Mouse (Mus musculus): ENCODE measurements at regions not wholly inside any gene's neighbourhood (a gene's known extent, or its start where the extent isn't known, plus 50 kb on each side); places are given as distances from the start of the nearest gene placed in this dataset.

DNA sequence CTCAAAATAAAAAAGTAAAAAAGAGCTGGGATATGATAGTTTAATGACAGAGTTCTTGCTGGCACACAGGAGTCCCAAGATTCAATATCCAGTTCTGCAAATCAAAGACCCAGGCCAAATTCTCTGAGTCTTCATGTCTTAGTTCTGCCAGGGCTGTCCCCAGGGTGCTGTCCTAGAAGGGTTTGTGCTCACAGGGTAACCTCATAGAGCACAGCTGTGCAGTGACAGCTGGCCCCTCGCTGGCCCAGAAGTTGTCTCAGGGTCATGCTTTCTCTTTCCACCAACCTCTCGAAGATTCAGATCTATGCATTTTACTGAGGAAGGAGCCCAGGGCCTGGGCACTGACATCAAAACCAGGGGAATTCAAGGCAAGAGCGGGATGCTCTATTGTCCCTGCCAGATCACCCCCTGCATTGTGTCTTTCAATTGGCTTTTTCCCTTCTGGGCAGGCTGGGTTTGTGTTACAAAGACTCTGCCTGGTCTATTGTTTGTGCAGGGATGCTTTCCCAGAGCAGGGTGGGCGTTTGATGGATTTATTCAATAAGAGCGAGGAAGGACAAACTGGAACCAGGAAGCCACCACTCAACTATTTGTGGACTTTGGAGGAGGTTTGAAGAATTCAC lies 121.9 kb upstream of the Serp2 start:
- DNase-seq (ENCODE audit: low spot score in 2 of 2) = no peak

DNA sequence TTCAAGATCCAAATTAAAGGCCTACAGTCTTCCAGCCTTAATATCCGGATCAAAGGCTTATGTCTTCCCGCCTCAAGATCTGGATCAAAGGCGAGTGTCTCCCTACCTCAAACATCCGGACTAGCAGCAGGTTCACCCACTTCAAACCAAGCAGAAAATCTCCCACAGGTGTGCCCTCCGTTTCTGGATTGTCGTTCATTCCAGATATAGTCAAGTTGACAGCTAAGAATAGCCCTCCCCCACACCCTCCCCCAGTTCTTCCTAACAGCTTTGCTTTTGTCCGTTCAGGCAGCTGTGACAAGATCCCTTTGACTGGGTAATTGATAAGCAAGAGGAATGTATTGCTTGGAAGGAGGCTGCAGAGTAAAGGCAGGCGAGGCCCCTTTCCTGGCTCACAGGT lies 118.3 kb upstream of the Serp2 start:
- no peak for DNase-seq (ENCODE audit: low spot score in 2 of 2)

DNA sequence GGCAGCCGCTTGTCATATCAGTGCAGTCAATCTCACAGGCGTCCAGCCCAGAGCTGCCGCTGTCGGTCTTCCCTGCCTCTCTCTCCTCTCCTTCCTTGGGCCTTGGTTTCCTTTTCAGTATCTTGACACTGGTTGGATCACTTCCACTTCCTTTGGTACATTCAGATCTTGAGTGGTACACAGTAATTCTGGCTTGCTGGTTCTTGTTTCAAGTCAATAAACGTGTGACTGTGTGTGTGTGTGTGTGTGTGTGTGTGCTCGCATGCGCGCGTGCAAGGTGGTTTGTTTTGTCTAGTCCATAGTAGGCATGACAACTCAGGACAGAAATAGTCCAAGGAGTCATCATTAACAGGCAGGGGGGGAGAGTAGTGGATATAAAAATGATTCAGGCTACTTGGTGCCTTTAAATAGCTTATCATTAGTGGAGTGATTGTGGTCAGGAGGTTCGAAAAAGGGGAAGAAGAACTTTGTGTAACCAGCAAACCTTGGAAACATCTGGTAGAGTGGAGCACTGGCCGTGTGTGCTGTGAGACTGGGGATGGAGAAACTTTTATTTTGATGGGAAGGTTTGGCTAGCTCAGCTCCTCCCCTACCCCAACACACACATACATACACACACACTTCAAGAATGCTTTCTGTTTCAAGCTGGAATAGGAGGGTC lies 117.1 kb upstream of the Serp2 start:
- DNase-seq (ENCODE audit: low spot score in 2 of 2) = no peak

DNA sequence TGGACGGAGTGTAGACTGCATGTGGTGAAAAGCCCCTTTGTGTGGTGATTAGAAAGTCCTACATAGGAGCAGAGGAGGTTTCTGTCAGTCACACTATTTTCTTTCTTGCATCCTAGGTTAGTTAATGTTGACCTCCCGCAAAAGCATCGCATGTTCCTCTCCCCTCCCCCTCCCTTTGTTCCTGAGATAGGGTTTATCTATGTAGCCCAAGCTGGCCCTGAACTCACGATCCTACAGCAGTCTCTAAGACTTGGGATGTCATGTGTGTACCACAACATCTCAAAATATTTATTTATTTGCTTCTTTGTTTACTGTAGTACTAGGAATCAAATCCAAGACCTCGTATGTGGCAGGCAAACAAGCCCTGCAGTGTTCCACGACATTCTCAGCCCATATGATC lies 116.2 kb upstream of the Serp2 start:
- no peak for DNase-seq (ENCODE audit: low spot score in 2 of 2)

DNA sequence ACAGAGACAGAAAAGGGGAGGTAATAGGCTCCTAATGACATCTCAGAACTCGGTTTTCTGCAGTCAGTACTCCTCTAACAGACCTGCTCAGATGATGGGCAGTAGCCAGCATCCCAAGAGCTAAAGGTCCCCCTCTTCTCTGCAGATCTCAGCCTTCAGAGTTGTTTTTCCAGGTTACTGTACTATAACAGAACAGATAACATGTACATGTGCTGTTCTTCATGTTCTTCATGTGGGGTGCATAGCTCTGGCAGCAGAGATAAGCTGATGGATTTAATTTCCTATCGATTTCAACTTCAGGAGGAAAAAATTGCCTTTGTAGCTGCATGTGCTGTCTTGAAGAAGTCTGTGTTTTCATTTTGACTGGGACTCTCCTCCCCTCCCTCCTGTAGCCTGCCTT lies 115.8 kb upstream of the Serp2 start:
- DNase-seq (ENCODE audit: low spot score in 2 of 2) = no peak

DNA sequence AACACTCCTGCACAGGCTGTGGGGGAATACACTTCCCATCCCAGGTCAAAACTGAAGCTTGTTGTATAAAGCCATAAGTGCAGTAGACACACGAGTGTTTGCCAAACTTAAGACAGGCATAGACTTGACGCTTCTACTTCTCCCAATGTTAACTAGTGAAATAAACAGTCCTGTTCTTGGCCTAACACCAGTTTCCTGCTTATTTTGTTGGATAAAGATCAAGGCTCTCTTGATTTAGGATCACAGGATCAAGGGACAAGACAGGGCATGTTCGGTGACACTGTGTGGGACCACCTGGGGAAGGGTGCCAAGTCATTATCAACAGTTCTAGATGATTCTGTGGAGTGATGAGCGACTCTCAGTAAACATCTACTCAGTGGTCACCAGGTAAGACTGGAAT lies 114.3 kb upstream of the Serp2 start:
- no peak for DNase-seq (ENCODE audit: low spot score in 2 of 2)

DNA sequence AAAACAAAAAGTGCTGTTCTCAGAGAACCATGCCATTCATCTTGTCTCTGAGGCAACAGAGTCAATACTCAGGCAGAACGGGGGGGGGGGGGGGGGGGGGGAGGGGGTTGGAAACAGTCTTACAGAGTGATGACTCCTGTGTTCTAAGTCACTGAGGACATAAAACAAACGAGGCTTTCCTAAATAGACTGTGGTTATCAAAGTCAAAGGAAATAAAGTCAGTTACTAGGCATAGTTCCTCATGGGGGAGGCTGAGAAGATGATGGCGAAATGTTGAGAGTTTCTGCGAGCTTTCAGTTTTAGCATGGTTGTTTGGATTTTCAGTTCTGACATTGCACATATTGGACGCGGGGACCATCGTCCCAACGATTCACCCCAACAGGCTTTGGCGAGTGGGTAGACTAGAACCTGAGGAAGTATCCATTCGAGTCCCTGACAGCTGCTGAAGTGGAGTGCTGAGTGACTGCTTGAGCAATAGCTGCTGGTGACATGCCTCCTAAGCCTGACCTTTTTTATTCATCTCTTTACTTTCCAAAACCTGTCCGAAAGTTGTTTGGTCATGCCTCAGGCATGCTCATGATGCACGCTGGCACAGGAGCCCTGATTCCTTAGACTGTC lies 109.2 kb upstream of the Serp2 start:
- no peak for DNase-seq (ENCODE audit: low spot score in 2 of 2)

DNA sequence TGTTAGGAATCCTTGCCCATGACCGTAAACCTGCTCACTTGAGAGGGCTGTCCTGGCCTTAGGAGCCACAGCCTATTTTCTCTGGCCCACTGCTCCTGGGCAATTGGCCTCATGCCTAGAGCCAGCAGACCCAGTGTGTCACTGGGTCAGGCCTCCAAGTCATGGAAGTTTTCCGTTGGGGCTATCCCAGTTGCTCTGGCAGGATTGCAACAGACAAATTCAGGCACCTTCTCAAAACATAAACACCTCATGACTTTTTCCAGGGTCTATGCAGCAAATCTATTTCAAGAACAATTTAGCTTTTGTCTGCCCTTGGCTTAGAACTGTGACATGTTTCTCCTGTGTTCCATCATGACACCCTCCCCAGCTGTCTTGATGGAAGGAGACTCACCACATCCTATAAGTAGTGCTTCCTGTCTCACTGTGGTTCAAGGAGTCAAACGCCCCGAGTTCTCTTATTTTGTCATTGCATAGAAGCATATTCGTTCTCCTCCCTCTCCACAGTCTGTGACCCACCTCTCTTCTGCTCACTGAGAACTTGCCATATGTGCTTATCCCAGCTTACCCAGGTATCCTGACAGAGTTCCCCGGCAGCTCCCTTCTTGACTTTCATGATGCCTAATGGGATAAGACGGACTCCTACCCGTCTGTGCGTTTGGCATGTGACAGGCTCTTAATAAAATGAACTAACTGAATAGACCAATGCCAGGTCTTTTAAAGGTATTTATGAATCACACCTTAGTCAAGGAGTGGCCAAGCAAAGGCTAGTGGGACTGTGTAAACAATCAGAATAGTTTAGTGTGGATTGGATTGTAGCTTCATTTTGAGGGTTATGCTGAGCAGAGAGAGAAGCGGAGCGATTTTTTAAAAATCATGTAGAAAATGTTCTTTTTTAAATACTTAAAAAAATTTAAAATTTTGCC lies 108.2 kb upstream of the Serp2 start:
- peak; percentile 52 to 53 for DNase-seq (ENCODE audit: low spot score in 2 of 2)

DNA sequence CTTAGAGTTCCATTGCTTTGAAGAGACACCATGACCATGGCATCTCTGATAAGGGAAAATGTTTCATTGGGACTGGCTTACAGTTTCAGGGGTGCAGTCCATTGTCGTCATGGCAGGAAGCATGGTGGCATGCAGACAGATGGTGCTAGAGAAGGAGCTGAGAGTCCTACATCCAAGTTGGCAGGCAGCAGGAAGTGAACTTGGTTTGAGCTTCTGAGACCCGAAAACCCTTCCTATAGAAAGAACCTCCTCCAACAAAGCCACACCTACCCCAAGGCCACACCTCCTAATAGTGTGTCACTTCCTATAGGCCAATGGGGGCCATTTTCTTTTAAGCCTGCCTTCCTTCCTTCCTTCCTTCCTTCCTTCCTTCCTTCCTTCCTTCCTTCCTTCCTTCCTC lies 107.1 kb upstream of the Serp2 start:
- no peak for DNase-seq (ENCODE audit: low spot score in 2 of 2)

DNA sequence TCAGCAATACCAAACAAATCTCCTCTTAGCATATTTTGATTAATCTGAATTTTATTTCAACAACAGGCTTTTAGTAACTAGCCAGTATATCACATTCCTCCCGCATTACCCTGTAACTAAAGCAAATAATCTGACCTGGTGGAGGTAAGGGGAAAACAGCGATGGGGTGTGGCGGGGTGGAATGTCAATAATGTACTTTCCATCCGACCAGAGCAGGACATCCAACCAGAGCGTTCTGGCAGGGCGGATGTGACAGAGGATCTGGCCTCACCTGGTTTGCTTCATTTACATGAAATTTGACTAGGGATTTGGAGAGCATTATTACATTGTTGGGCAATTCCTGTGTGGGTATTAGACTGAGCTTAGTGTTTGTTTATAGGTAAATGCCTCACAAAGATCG lies 106.2 kb upstream of the Serp2 start:
- DNase-seq (ENCODE audit: low spot score in 2 of 2) = no peak

DNA sequence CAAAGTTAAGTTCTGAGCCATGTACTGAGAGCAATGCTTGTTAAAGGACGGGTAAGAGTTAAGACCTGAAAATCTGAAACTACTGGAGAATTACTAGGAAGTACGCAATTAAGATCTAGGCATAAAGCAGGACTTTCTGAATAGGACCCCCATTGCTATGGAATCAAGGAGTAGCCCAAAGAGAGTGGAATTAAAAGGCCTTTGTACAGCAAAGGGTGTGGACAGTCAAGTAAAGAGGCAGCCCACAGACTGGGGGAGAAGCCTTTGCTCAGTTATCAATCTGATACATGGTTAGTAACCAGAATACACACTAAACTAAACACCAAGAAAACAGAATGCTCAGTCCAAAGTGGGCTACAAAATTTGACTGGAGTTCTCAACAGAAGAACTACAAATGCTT lies 104.2 kb upstream of the Serp2 start:
- DNase-seq (ENCODE audit: low spot score in 2 of 2) = no peak

DNA sequence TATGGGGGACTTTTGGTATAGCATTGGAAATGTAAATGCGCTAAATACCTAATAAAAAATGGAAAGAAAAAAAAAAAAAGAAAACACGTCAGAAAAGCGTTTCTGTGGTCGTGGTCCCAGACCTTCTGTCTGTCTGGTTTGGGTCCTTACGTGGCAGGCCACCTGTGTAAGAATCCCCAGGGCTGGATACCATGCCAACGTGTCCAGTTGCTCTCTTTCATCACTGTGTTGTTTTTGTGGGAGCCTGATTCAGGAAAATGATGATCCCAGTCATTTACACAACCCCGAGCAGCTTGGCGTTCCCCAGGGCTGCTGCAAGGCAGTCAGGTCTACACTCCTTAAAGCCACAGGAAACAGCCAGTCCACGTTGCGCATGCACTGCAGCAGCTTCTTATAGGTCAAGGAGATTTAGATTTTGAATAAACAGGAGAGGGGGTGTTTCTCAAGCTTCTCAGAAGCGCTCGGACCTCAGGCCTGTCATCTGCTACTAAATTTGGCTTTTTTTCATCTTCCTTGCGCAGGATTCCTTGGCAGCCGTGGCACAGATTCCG lies 102.3 kb upstream of the Serp2 start:
- peak; percentile 22 to 42 for DNase-seq (ENCODE audit: low spot score in 2 of 2)

DNA sequence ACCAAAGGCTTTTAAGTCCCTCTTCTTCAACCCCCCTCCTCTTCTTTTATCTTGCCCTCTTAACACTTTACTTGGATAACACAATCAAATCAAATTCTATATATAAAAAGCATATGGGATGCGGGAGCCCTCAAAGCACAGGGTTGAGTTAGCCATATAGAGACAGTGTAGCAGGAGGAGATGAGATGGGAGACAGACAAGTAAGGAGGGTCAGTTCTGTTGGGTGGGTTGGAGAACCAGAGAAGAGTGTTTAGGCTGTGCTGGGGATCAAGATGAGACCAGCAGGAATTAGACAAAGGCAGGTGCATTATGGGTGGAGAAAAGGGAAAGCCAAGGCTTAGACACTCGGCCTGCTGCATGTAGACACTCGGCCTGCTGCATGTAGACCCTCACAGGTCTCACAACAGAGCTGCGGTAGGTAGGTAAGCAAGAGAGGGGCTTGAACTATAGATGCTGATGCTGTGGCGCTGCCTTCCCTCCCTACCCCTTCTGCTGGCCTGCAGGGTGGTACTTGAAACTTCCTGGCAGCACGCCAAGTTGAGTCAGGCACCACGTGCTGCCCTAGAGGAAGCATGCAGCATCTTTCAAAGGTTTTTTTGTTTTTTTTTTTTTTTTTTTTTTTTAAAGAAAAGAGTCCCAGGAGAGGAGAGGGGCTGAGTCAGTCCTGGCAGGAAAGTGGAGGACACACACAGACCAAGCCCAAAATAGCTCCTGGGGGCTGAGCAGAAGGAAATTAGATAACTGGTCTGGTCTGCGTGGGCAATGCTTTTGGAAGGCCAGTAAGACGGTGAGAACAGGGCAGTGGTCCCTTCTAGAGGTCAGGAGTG lies 101.3 kb upstream of the Serp2 start:
- DNase-seq (ENCODE audit: low spot score in 2 of 2) = peak; percentile 64 to 79

DNA sequence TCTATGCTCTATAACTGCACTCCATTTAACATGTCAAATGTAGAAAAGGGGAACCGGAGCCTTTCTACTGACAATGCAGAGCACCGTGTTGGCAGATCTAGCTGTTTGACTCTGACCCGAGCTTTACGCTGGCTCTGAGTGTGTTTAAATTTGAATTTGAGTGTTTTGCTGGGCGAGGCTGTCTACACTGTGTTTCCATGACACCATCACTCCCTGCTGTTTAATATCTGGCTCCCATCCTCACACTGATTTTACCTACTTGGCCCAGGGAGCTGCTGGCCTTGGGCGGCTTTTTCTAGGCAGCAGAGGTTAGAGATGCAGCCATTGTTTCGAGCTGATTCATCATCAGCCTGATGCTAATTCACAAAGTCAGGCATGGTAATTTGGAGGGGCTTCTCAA lies 100.7 kb upstream of the Serp2 start:
- DNase-seq (ENCODE audit: low spot score in 2 of 2) = no peak

DNA sequence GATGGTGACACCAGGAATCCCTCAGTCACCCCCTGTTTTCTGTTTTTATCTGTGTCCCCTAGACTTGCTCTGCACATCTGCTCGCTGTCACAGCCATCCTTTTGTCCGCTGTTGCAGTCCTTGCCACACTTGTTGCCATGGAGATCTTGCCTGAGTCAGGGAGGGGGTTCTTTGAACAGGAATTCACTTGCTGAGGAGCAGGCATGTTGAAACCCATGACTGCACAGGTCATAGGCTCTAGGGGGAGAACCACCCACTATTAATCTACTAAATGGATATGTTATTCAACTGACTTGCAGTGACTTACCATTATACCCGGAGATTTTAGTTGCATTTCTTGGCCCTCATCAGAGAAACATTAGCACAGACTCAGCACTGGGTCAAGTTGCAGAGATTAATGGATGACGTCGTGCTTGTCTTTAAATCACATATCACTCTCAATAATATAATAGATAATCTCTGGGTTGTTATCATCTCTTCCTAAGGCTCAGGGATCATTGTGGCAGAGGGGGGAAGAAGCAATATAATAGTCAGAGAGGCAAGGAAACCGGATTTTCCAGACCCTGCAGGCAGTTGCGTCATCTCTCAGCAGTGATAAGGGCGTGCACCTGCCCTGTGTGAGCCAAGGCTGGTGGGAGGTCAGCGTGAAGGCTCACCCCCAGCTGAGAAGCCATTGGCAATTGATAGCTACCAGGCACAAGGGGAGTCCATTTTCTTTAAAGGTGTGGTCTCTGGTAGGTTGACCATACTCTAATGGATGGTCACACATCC lies 95.9 kb upstream of the Serp2 start:
- no peak for DNase-seq (ENCODE audit: low spot score in 2 of 2)

DNA sequence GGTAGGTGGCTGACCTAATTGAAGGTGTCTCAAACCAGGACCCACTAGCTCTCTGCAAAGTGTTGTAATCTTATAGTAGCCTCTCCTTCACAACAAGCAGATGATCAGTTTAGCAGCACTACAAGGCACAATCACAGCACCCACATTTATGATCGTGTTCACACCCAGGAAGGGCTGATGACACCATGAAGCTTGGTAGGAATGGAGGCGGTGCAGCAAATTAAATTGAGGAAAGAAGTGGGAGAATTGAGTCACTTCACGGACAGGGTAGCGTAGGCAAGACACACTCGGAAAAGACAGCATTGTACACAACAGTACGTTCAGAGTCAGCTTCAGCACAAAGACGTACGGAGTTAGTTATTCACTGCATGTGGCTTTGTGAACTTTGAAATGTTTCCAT lies 94.4 kb upstream of the Serp2 start:
- no peak for DNase-seq (ENCODE audit: low spot score in 2 of 2)

DNA sequence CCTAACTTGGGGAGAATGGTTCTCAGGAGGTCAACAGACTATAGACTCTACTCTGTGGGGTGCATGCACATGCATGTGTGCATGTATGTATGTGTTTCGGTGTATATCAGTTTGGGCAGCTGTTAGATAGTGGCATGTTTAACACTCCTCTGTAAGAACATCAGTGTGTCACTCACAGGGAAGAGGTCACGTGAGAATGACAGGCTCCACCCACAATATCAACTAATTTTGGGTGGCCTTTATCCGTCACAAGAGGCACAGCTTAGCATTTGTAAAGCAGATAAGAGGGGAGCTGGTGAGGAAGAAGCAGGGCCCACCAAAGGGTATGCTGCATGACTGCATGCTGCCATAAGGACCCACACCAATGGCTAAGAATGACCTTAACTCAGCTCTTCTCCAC lies 93.2 kb upstream of the Serp2 start:
- DNase-seq (ENCODE audit: low spot score in 2 of 2) = no peak

DNA sequence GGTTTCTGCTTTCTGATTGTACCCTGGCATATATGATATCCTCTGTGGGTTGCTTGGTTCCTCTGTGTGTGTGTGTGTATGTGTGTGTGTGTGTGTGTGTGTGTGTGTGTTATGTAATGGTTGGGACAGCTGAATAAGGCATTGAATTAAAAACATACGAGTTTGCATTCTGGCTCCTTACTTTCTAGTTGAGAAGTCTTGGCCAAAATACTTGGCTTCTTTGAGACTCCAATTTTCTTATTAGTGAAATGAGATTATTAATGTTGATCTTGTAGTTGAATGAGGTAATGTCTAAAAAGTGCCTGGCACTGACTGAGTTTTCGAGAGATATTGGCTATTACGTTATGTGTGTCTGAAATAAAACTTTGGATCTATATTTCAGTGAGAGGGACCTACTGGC lies 88.0 kb upstream of the Serp2 start:
- DNase-seq (ENCODE audit: low spot score in 2 of 2) = no peak

DNA sequence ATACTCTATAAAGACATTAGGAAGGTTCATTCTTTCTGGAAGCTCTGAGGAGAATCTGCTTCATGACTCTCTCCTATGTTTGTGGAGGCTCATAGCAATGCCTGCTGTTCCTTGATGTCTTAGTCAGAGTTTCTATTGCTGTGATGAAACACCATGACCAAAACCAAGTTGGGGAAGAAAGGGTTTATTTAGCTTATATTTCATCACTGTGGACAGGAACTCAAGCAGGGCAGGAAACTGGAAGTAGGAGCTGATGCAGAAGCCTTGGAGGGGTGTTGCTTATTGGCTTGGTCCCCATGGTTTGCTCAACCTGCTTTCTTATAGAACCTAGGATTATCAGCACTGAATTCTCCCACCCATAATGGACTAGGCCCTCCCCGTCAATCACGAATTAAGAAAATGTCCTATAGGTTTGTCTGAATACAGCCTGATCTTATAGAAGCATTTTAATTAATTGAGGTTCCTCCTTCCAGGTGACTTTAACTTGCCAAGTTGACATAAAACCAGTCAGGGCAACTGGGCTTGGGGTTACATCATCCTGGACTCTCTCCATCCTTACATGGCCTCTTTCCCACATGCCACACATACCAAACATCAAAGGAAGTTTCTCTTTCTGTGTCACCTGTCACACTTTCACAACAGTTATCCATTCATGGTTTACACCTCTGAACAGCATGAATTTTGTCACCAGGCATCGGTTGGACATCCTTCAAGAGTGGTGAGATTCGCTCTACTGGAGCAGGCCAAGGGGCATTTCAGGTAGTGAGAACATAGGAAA lies 85.3 kb upstream of the Serp2 start:
- no peak for DNase-seq (ENCODE audit: low spot score in 2 of 2)

DNA sequence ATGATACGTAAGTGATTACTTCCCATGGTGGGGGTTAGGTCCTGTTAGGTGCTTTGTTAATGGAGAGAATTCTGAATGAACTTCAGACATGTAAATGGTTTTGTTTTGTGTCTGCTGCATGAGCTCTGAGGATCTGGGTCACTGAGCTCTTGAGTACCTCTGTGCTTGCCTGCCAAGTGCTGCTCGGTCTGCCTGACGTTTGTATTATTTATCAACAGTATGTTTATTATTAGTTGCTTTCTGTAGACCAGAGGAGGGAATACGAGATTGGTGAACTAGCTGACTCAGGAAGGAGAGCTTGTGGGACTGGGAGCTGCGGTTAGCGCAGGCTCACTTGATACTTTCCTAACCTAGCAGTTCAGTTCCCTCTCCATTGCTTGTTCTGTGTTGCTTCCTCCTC lies 76.5 kb upstream of the Serp2 start:
- no peak for DNase-seq (ENCODE audit: low spot score in 2 of 2)
